Comparison of ENCODE assay signal across 11 mouse cellular contexts in genomic region chr15:56810151-56810550, GRCm38 (mm10).
DNase-seq lines count a peak whose midpoint lies in the region; ATAC-seq and TF ChIP-seq lines count a peak whose summit lies in the region.
"Had no signal": no experiment of that assay in that cellular context is flagged by ENCODE, and none has a peak within 500 bp of the region (broad histone marks: within the 10 kb centered on the region; RNA-seq: fewer than 3 reads in every experiment).

No protein-coding gene starts in this region.

- H3K9ac ChIP-seq in heart, embryonic 11.5 days (ENCODE audit: low read depth, low read length): no peak overlapping the region
- H3K9ac ChIP-seq in midbrain, embryonic 12.5 days (replicated peaks): no peak overlapping the region

- no peak overlapping the region for H3K27ac ChIP-seq in heart, embryonic 11.5 days (ENCODE audit: low read depth, low read length)
- no peak overlapping the region for H3K27ac ChIP-seq in hindbrain, embryonic 10.5 days
- H3K27ac ChIP-seq in midbrain, embryonic 12.5 days (replicated peaks): no peak overlapping the region
- no peak overlapping the region for H3K27ac ChIP-seq in left cerebral cortex, adult 2 months

- no peak overlapping the region for H3K4me3 ChIP-seq in heart, embryonic 11.5 days (ENCODE audit: low read depth, low read length)
- peak overlapping the region; percentile 24; the same call in 1 of the 2 replicates for H3K4me3 ChIP-seq in hindbrain, embryonic 10.5 days
- no peak overlapping the region for H3K4me3 ChIP-seq in midbrain, embryonic 12.5 days
- no peak overlapping the region for H3K4me3 ChIP-seq in left cerebral cortex, adult 2 months

- no peaks in the 10 kb centered on the region for H3K9me3 ChIP-seq in heart, embryonic 11.5 days (replicated peaks; ENCODE audit: control insufficient read depth, low read length)
- H3K9me3 ChIP-seq in hindbrain, embryonic 10.5 days: no peaks in the 10 kb centered on the region
- H3K9me3 ChIP-seq in midbrain, embryonic 12.5 days: no peaks in the 10 kb centered on the region

- no peak for TF ChIP-seq CTCF in left cerebral cortex, adult 2 months (IDR thresholded peaks at IDR 0.05)

- H3K4me2 ChIP-seq in heart, embryonic 11.5 days: peak overlapping the region; percentile 44
- peak overlapping the region; percentile 28; the same call in 1 of the 2 replicates for H3K4me2 ChIP-seq in midbrain, embryonic 12.5 days (replicated peaks)

- H3K36me3 ChIP-seq in heart, embryonic 11.5 days (ENCODE audit: control insufficient read depth, insufficient read depth, low read length): no peaks in the 10 kb centered on the region
- H3K36me3 ChIP-seq in hindbrain, embryonic 10.5 days: no peaks in the 10 kb centered on the region
- H3K36me3 ChIP-seq in midbrain, embryonic 12.5 days: no peaks in the 10 kb centered on the region

- H3K4me1 ChIP-seq in heart, embryonic 11.5 days (ENCODE audit: control insufficient read depth, insufficient read depth, low read length): no peaks in the 10 kb centered on the region
- no peaks in the 10 kb centered on the region; the same call in 1 of the 2 replicates for H3K4me1 ChIP-seq in hindbrain, embryonic 10.5 days (replicated peaks)
- no peaks in the 10 kb centered on the region for H3K4me1 ChIP-seq in midbrain, embryonic 12.5 days

- intact Hi-C loops in heart, postnatal 14 days (cut with DNase I): no loop called here
- intact Hi-C loops in left cerebral cortex, adult 2 months (cut with DNase I): no loop called here

- DNase-seq in heart, postnatal 14 days: no peak
- DNase-seq in ZHBTc4 (ENCODE audit: low read depth, low spot score): peak; percentile 42
- peak; percentile 27 for DNase-seq in hindbrain, embryonic 10.5 days (ENCODE audit: low spot score)
- DNase-seq in layer of hippocampus, adult 11-12 months (ENCODE audit: low spot score): no peak
- no peak for DNase-seq in left cerebral cortex, adult 2 months (ENCODE audit: extremely low spot score in 1 of 2, low spot score in 2 of 2)
- no peak for DNase-seq in spleen, adult 18-20 months
- DNase-seq: cerebellum, postnatal 36 days had no signal

- no peak for ATAC-seq in heart, embryonic 11.5 days (replicated peaks; ENCODE audit: insufficient number of reproducible peaks, low FRiP score, low TSS enrichment)
- ATAC-seq in midbrain, embryonic 12.5 days (ENCODE audit: low FRiP score, low read depth): no peak
- ATAC-seq: inflammation-experienced regulatory T-cells, adult 6 months had no signal

- 36% methylated on average over 13 of the region's 13 CpGs for WGBS in heart, embryonic 11.5 days (ENCODE audit: insufficient replicate concordance)
- 40% methylated on average over 13 of the region's 13 CpGs for WGBS in hindbrain, embryonic 10.5 days
- 46% methylated on average over 13 of the region's 13 CpGs for WGBS in midbrain, embryonic 12.5 days

- H3K27me3 ChIP-seq in heart, embryonic 11.5 days (ENCODE audit: control insufficient read depth, insufficient read depth, low read length): no peaks in the 10 kb centered on the region
- H3K27me3 ChIP-seq in hindbrain, embryonic 10.5 days (ENCODE audit: insufficient read depth, poor library complexity, severe bottlenecking): no peaks in the 10 kb centered on the region
- H3K27me3 ChIP-seq in midbrain, embryonic 12.5 days: no peaks in the 10 kb centered on the region
- H3K27me3 ChIP-seq: CH12.LX had no signal

Comparison
In these comparisons a context has a peak if more than half of its experiments do, and no peak if none do; other contexts are left out.
1. DNase-seq: peak in ZHBTc4 (single experiment) and hindbrain, embryonic 10.5 days (single experiment); none in heart, postnatal 14 days (0 of 2), layer of hippocampus, adult 11-12 months (single experiment), left cerebral cortex, adult 2 months (0 of 2) and spleen, adult 18-20 months (0 of 2).